Mouse (Mus musculus) thymus, postnatal 25 days (tissue): Measurements from ENCODE around the gene Atp6v1d.

Experiments used
- DNase-seq: peaks from one replicate; pipeline ENCODE4 v3.0.0; 2022

Gene Atp6v1d

DNA sequence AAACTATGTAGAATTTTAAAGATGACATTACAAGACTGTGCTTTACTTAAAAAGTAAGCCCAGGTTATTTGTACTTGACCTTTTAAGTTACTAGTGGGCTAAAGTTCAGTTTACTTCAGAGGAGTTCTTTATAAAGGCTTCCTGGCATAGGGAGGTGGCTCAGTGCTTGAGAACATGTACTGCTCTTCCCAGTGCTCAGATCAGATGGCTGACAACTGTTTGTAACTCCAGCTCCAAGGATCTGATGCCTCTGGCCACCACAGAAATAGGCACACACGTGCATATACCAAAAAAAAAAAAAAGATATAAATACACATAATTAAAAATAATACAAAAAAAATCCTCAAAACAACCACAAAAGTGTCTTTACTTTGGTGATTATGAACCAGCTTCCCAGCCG is 70.6 kb downstream of the Atp6v1d start:
- DNase-seq: no peak
